Mouse (Mus musculus) CD8-positive naive resting alpha-beta T cell, adult 57 days (primary cell): ENCODE data around the gene Cd83. TPM values are rescaled to one million over a fixed set of nuclear protein-coding genes. Genes with fewer than 3 reads are reported as not detected.

Experiments
- total RNA-seq: library from RNA; stranded (reverse); gene quantifications from one replicate; pipeline ENCODE4 v1.2.4, GENCODE M21; 2023

Gene Cd83
- 32.6 TPM for total RNA-seq

DNA sequence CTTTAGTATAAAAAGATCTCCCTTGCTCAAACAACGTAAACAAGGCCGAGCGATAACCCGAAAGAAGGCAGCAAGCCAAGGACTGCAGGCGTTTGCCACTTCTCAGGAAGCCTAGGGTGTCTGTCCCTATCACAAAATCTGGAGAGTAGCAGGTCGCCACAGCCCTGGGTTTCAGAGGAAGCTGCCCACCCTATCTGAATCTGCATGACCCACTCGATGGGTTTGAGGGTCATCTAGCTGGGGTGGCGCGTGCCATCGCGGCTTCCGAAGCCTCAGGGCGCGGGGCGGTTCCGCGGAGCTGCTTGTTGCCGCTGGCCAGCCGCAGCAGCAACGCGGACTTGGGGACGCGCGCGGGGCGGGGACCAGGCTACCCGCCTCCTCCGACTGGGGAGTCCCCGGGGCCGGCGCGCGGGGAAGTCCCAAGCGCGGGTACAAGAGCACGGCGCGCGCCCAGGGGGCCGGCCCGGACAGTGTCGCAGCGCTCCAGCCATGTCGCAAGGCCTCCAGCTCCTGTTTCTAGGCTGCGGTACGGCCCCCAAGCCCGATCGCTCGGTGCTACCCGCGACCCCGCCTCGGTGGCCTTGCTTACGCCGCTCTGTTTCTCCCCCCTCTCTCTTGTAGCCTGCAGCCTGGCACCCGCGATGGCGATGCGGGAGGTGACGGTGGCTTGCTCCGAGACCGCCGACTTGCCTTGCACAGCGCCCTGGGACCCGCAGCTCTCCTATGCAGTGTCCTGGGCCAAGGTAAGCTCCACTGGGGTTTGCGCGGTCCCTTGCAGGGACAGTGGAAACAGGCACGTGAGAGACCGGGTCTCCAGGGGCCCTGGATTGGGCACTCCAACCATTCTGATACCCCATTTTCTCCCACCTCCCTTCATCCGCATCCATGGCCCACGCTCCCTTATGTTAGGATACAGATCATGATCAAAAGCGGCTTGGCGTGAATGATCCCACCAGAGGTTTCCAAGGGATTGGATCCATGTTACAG lies at the start of gene Cd83:
Gene Cd83 (plus strand): TSS at position 51 of the 987 bp plus-strand sequence.

Other genes with a start within 250 kb of the Cd83 start
- 16.7 TPM for gene Mcur1, start 224.6 kb upstream of the Cd83 start, total RNA-seq
- gene Rnf182, start 169.1 kb upstream of the Cd83 start, total RNA-seq = not detected